Comparison of ENCODE assay signal across 33 mouse cellular contexts in genomic region chr16:36921067-36921613, GRCm38 (mm10). TPM values are rescaled to one million over a fixed set of nuclear protein-coding genes. Genes with fewer than 3 reads are reported as not detected.
"Had no signal": no experiment of that assay in that cellular context is flagged by ENCODE, and none has a peak within 500 bp of the region (broad histone marks: within the 10 kb centered on the region; RNA-seq: fewer than 3 reads in every experiment).

No protein-coding gene starts in this region.

- ATAC-seq: liver, embryonic 12.5 days; liver, postnatal 0 days; lung, postnatal 0 days; midbrain, embryonic 13.5 days; midbrain, embryonic 15.5 days; midbrain, embryonic 16.5 days had no signal

- H3K9me3 ChIP-seq: limb, embryonic 10.5 days; limb, embryonic 12.5 days; limb, embryonic 13.5 days; limb, embryonic 15.5 days; liver, embryonic 12.5 days; liver, embryonic 13.5 days; liver, embryonic 15.5 days; lung, embryonic 15.5 days; megakaryocyte, embryonic 14.5 days; midbrain, embryonic 10.5 days; midbrain, embryonic 12.5 days; midbrain, embryonic 13.5 days; midbrain, embryonic 15.5 days; neural tube, embryonic 12.5 days; neural tube, embryonic 13.5 days had no signal

- H3K27me3 ChIP-seq: limb, embryonic 12.5 days; limb, embryonic 13.5 days; limb, embryonic 15.5 days; liver, embryonic 12.5 days; liver, embryonic 13.5 days; liver, embryonic 15.5 days; lung, embryonic 15.5 days; megakaryocyte, embryonic 14.5 days; midbrain, embryonic 12.5 days; midbrain, embryonic 13.5 days; midbrain, embryonic 15.5 days; neural tube, embryonic 12.5 days; neural tube, embryonic 13.5 days had no signal

- DNase-seq: left cerebral cortex, postnatal 4 days; liver; liver, embryonic 13.5 days; liver, postnatal 0 days; lung, adult 18-20 months; lung, adult 2 months; lung, embryonic 14.5 days; lung, postnatal 10 days; lung, postnatal 14 days; lung, postnatal 36 days; lung, postnatal 4 days; midbrain, embryonic 14.5 days had no signal

- H3K9ac ChIP-seq: limb, embryonic 12.5 days; limb, embryonic 13.5 days; limb, embryonic 15.5 days; liver, embryonic 12.5 days; liver, embryonic 13.5 days; liver, embryonic 14.5 days; liver, embryonic 15.5 days; liver, postnatal 0 days; lung, embryonic 14.5 days; lung, embryonic 15.5 days; midbrain, embryonic 12.5 days; midbrain, embryonic 13.5 days; midbrain, embryonic 15.5 days; neural tube, embryonic 12.5 days; neural tube, embryonic 13.5 days had no signal

- H3K27ac ChIP-seq: limb, embryonic 10.5 days; limb, embryonic 12.5 days; limb, embryonic 13.5 days; limb, embryonic 15.5 days; liver, embryonic 12.5 days; liver, embryonic 13.5 days; liver, embryonic 14.5 days; liver, embryonic 15.5 days; lung, embryonic 15.5 days; macrophage; midbrain, embryonic 10.5 days; midbrain, embryonic 12.5 days; midbrain, embryonic 13.5 days; midbrain, embryonic 15.5 days; neural tube, embryonic 12.5 days; neural tube, embryonic 13.5 days had no signal

- H3K4me2 ChIP-seq: limb, embryonic 12.5 days; limb, embryonic 13.5 days; limb, embryonic 15.5 days; liver, embryonic 11.5 days; liver, embryonic 12.5 days; liver, embryonic 13.5 days; liver, embryonic 15.5 days; lung, embryonic 14.5 days; lung, embryonic 15.5 days; midbrain, embryonic 11.5 days; midbrain, embryonic 12.5 days; midbrain, embryonic 13.5 days; midbrain, embryonic 15.5 days; neural tube, embryonic 12.5 days; neural tube, embryonic 13.5 days had no signal

- H3K4me1 ChIP-seq: limb, embryonic 10.5 days; limb, embryonic 12.5 days; limb, embryonic 13.5 days; limb, embryonic 15.5 days; liver, embryonic 12.5 days; liver, embryonic 13.5 days; liver, embryonic 15.5 days; lung, embryonic 15.5 days; midbrain, embryonic 10.5 days; midbrain, embryonic 12.5 days; midbrain, embryonic 13.5 days; midbrain, embryonic 15.5 days; neural tube, embryonic 12.5 days; neural tube, embryonic 13.5 days had no signal

- H3K4me3 ChIP-seq: limb, embryonic 10.5 days; limb, embryonic 12.5 days; limb, embryonic 13.5 days; limb, embryonic 15.5 days; liver, embryonic 12.5 days; liver, embryonic 13.5 days; liver, embryonic 15.5 days; lung, embryonic 15.5 days; megakaryocyte, embryonic 14.5 days; midbrain, embryonic 10.5 days; midbrain, embryonic 12.5 days; midbrain, embryonic 13.5 days; midbrain, embryonic 15.5 days; myocyte; neural tube, embryonic 12.5 days; neural tube, embryonic 13.5 days had no signal

RNA-seq across cellular contexts. Expression of gene Eaf2, which starts 46.3 kb away (rescaled TPM):
- polyA plus RNA-seq: macrophage had no signal
